Mouse (Mus musculus): Measurements from ENCODE around the gene Atad3a.

Atad3a gene

GRCm38 (mm10) chr4:155760613-155761355, at the start of gene Atad3a:
Atad3a (minus strand) TSS chr4:155761093.
- no peak; the same call in 1 of the 2 replicates for TF ChIP-seq GATA4 (IDR thresholded peaks at IDR 0.05; ENCODE audit: insufficient replicate concordance, low read length)

- no peak for TF ChIP-seq GATA4 (IDR thresholded peaks at IDR 0.05; ENCODE audit: insufficient replicate concordance, low read length)
Measured at GRCm38 (mm10) chr4:155807841-155808240, 46.9 kb upstream of the Atad3a start.

GRCm38 (mm10) chr4:155803340-155804041, 42.6 kb upstream of the Atad3a start:
- TF ChIP-seq GATA4 (IDR thresholded peaks at IDR 0.05; ENCODE audit: insufficient replicate concordance, low read length) = peak; percentile 59; the same call in 1 of the 2 replicates

- no peak for TF ChIP-seq GATA4 (IDR thresholded peaks at IDR 0.05; ENCODE audit: insufficient replicate concordance, low read length)
Measured at GRCm38 (mm10) chr4:155802741-155803339, 41.9 kb upstream of the Atad3a start, which contains the start of gene Mrpl20. Mrpl20 (plus strand) TSS chr4:155802878.

- TF ChIP-seq GATA4 (IDR thresholded peaks at IDR 0.05; ENCODE audit: insufficient replicate concordance, low read length) = no peak
Measured at GRCm38 (mm10) chr4:155802075-155802474, 41.2 kb upstream of the Atad3a start.

GRCm38 (mm10) chr4:155793730-155794129, 32.8 kb upstream of the Atad3a start:
- no peak for TF ChIP-seq GATA4 (IDR thresholded peaks at IDR 0.05; ENCODE audit: insufficient replicate concordance, low read length)

- no peak for TF ChIP-seq GATA4 (IDR thresholded peaks at IDR 0.05; ENCODE audit: insufficient replicate concordance, low read length)
Measured at GRCm38 (mm10) chr4:155791240-155791933, 30.5 kb upstream of the Atad3a start.

GRCm38 (mm10) chr4:155790650-155791161, 29.8 kb upstream of the Atad3a start:
- TF ChIP-seq GATA4 (IDR thresholded peaks at IDR 0.05; ENCODE audit: insufficient replicate concordance, low read length) = no peak

- no peak for TF ChIP-seq GATA4 (IDR thresholded peaks at IDR 0.05; ENCODE audit: insufficient replicate concordance, low read length)
Measured at GRCm38 (mm10) chr4:155790021-155790489, 29.2 kb upstream of the Atad3a start, which contains the start of gene Ankrd65. Ankrd65 (plus strand) TSS chr4:155790439.

- no peak for TF ChIP-seq GATA4 (IDR thresholded peaks at IDR 0.05; ENCODE audit: insufficient replicate concordance, low read length)
Measured at GRCm38 (mm10) chr4:155788300-155788699, 27.4 kb upstream of the Atad3a start.

- no peak for TF ChIP-seq GATA4 (IDR thresholded peaks at IDR 0.05; ENCODE audit: insufficient replicate concordance, low read length)
Measured at GRCm38 (mm10) chr4:155785819-155786218, 24.9 kb upstream of the Atad3a start, which contains the start of gene Tmem88b. Tmem88b (minus strand) TSS chr4:155785874.

GRCm38 (mm10) chr4:155785246-155785645, 24.4 kb upstream of the Atad3a start:
- TF ChIP-seq GATA4 (IDR thresholded peaks at IDR 0.05; ENCODE audit: insufficient replicate concordance, low read length) = no peak

- no peak for TF ChIP-seq GATA4 (IDR thresholded peaks at IDR 0.05; ENCODE audit: insufficient replicate concordance, low read length)
Measured at GRCm38 (mm10) chr4:155784081-155784701, 23.3 kb upstream of the Atad3a start.

- TF ChIP-seq GATA4 (IDR thresholded peaks at IDR 0.05; ENCODE audit: insufficient replicate concordance, low read length) = no peak
Measured at GRCm38 (mm10) chr4:155783486-155784080, 22.7 kb upstream of the Atad3a start.

Data from liver, adult (tissue).